Mouse (Mus musculus) c-Kit-positive CD71-negative TER-119-negative erythroid progenitor cells, embryonic 14.5 days (primary cell): ENCODE results near the gene Leng8.
A peak's percentile ranks its signal among the peaks of the same experiment; 100 is the strongest.

Source experiments
- DNase-seq: peaks from one replicate; pipeline ENCODE4 v3.0.0-alpha.2; 2013; ENCODE audit warnings: low read depth

Gene Leng8

DNA sequence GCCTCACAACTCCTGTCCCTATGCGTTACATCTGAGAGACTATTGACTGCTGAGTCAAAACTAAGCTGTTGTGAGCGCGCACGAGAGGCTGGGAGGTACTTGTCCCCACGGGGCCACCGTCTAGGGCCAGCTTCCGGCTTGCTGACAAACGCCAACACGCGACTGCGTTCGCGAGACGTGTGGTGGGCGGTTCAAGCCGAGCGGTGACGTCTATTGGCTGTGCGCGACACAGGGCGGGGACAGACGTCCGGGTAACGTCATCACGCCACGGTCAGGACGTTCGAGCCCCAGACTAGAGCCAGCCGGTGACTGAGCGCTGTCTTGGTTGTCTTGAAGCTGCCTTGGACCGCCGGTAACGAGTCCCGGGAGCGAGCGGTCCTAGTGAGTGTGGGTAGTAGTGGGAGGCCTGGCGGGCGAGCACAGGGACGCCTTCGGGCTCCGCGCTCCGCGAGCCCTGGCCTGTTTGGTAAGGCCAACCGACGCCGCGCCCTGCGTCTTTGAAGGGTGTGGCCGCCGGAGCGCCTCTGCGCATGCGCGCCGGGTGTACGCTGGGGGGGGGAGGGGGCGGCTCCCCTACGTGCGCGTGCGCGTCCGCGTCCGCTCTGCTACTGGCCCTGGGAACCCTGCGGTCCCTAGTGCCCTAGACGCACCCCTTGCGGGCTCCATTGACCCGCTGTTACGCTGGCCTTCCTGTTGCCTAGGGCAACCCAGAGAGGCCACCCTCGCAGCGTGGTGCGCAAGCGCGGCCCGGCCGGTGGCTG, at the start of gene Leng8:
Gene Leng8 (plus strand): TSS at position 269 of the 761 bp plus-strand sequence.
- peak; percentile 95 for DNase-seq

DNA sequence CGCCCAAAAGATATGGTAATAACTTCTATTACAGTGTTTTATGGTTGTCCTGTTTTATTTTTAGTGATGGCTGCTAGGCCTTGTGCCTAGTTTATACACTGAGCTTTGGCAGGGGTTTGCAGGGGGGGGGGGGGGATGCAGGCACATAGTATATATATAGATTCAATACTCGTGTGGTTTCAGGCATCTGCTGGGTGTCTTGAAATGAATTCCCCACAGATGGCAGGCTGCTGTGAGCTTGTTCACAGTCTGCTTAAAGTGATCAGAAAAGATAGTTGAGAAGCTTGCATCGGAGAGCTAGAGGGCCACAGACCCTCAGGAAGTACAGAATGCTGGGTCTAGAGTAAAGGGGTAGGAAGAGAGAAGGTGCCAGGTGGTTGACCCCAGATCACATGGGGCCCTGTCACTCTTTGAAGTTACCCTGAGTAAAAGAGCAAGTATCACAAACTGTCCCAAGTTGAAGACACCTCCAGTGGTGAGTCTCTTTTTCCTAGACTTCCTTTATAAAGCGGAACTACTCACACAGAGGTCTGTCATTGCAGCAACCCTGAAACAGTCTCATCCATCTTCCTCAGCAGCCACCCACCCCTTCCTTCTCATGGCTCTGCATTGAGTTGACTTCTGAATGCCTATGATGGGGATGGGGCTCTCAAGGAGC, 49.5 kb upstream of the Leng8 start:
- no peak for DNase-seq

DNA sequence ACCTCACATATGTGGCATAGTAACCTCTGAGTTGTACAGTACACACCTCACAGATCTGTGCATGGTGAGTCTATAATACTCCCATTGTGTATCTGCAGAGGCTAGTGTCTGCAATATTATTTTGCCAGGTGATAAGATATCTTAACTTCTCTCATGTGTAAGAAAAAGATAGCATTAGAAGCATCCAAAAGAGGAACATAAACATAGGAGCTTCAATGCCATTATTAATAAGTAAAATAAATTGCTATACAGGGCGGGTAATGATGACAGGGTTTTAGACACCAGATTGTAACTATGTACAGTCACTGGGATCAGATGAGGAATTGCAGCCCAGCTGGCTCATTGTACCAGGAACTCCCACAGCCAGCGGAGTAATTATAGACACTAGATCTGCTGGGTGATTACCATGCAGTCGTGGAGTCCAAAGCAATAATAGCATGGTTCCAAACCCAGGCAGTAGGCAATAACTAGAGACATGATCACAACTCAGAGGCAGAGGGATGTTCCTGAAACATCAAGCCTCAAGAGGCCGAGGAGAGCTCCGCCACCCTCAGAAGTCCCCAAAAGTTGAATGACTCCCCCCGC, 48.9 kb upstream of the Leng8 start:
- DNase-seq: no peak

DNA sequence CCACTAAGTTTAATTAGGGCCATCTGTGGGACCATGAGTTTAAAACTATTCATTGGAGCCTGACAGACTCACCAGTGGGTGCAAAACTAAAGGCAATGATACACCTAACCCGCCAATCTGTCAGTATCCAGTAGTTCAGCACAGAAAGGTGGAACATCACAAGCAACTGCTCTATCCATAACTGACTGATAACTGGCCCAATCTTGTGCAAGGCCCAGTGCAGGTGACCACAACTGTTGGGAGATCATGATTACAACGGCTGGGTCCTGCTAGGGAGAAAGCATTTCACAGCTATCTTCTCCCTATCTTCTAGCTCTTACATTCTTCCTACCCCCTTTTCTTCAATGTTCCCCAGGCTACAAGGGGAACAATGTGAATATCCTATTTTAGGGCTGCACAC, 48.2 kb upstream of the Leng8 start:
- DNase-seq: no peak

DNA sequence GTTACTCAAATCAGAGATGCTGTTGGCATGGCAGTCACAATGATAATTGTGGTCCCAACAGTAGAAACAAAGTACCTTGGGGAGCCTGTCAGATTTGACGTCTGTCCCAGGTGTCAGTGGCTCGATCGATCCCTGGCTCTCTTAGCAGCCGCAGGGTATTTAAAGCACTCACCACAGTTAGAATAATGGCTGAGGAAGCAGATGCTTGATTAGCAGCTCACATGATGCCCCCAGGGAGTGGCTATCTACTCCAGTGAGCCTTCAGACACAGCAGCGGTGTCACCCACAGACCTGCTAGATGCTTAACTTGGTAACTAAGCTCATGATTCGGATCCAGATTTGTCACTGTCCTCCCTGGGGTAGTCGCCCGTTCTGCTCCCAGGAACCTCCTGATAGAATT, 45.7 kb upstream of the Leng8 start:
- no peak for DNase-seq

DNA sequence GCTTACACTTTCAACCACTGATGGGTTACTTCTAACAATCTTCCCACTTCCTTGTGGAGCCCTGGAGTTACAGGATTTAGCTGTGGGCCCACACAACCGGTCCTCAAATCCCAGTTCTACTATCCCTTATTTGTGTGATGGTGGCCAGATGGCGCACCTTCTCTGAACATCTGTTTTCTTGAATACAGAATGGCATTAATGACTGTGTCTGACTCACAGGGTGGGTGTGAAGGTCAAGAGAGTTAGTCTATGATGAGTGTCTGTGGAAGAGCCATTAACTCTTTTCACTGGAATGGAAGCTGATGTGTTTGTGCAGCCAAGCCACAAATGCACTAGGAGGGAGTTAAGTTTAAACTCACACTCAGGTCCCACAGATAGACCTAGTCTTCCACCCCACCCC, 38.5 kb upstream of the Leng8 start:
- DNase-seq: no peak

DNA sequence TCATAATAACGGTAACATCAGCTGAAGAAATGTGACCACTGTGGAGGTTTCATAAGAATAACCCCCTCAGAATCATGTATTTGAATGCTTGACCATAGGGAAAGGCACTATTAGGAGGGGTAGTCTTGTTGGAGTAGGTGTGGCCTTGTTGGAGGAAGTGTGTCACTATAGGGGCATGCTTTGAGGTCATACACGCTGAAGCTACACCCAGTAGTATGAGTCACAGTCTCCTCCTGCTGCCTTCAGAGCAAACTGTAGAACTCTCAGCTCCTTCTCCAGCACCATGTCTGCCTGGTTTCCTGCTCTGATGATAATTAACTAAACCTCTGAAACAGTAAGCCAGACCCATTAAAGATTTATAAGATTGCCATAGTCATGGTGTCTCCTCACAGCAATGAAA, 38.0 kb upstream of the Leng8 start:
- DNase-seq: no peak

DNA sequence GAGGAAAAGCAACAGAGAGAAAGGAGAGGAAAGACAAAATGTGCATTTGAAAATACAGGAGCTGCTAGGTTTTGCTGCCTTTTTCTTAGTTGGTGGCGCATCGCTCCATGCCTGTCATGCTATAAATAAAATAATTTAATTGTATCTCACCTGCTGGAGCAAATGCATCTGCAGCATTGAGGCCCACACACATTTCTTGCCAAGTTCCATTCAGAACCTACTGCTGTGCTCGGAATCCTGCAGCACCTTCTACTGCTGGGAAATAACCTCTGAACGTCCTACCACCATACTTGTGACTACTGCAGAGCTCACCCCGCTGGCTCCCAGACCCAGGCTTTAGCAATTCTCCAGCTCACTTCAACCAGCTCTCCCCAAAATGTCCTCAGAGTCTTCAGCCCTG, 35.7 kb upstream of the Leng8 start:
- DNase-seq: no peak

DNA sequence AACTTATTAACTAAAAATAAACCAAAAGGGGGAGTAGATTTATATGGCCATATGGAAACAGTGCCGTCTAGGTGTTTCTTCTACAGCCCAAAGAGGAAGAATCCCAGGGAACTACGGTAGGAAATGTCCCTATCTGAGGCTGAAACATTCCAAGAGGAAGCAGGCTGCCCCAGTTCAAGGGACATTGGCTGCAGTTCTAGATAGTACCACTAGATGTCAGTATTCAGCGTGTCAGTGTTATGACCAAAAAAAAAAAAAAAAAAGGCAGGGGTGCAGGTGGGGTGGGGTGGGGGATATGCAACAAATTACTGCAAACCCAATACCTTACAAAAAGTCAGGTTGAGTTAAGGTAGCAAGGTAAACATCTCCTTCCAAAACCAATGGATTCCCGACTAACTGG, 33.4 kb upstream of the Leng8 start:
- no peak for DNase-seq

DNA sequence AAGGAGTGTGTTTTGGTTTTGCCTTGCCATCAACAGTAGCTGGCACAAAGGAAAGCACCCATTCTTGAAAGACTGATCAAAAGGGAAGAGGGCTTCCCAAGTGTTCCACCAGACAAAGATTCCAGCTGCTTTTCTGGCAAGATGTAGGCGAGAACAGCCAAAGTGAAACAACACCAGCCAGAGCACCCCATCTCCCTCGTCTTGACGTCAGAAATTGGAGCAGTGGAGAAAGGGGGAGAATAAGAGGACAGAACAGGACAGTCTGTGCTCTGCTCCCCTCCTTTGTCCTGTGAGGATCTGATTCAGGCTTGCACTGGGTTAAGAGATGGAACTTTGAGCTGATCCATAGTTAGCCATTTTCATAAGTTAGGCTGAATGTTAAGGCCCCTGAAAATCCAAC, 25.1 kb upstream of the Leng8 start:
- no peak for DNase-seq

DNA sequence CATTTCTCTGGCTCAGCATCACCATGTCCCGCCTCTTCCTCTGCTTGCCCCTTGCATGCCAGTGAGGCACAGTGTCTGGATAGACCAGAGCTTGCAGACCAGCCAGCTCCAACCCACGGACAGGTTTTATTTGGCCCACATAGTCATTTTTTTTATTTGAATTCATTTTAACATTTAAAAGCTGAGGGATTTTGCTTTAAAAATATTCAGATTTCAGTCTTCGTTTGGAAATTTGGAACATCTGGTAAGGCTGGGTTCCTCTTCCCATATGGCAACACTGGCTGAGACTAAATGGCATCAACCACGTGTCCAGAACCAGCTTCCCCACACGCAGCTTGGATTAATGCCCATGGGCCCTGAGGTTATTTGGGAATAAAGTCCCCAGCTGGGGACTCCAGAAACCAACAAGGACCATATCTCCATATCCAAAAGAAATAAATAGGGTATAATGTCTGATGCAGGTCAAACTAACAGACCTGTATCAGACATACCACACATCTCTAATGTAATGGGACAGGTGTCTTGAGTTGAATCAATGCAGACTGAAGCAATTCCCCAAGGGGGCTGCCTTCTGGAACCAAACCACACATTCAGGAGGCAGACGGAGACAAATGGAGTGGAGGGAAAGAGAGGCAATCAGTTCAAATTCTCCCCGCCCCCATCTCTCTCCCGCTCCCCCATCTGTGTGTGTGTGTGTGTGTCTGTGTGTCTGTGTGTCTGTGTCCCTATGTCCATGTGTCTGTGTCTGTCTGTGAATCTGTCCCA, 19.6 kb upstream of the Leng8 start:
- no peak for DNase-seq

DNA sequence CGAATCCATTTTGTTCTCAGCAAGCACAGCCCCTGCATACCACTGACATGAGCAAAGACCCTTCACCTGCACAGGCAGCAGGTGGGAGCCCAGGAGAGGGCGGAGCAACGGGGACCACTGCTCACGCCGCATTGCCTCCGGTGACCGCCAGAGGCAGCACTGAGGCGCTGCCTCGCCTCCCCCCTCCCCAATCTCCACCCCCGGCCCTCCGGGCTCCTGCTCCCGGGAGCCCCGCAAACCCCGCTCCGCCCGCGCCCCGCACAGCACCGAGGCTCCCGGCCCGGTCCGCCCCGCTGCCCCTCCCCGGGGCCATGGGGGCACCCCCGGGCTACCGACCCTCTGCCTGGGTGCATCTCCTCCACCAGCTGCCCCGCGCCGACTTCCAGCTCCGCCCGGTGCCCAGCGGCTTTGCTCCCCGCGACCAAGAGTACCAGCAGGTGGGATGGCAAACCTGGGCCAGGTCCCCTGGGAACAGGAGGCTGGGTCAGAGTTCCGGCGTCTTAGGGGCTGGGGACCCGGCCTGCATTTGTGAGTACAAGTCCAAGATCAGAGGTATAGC, 17.4 kb upstream of the Leng8 start, which contains the start of gene Ttyh1:
Gene Ttyh1 (plus strand): TSS at position 65 of the 559 bp plus-strand sequence.
- DNase-seq: no peak

DNA sequence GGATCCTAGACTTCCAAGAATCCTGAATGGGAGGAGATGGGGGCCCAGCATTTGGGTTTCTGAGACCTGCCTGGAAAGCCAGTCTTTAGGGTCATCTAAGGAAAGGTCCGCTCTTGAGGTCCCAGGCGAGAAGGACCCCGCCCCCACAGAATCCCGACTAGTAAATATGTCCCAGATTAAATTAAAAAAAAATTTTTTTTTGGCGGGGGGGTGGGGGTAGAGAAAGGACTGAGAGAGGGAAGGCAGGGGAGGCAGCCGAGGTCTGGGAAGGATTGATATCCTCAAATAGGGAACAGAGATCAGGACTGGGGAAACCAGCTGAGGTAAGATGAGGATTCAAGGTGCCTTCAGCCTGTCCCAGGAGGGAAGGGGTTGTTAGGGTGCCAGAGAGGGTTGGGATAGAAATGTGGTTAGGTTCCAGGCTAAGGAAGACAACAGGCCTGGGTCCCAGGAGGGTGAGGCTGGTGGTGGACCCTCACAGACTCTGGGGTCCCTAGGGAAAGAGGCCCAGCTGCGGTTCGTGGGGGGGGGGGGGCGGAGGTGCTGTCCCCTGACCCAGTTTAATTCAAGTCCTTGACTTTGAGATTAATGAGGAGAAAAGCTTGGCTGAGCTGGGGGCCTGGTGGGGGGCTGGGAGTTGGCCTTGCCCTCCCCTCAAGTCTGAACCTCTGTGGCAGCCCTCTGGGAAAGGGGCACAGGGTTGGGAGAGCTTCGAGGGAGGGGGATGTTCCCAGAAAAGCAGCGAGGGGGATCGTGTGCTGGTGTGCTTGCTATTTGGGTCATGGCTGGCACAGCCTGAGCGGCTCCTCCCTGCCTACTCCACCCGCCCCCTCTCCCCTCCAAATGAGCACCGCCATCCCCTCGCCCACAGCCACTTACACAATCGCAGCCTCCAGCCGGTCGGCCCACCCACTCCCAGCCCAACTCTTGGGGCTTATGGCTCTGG, 16.6 kb upstream of the Leng8 start:
- no peak for DNase-seq

DNA sequence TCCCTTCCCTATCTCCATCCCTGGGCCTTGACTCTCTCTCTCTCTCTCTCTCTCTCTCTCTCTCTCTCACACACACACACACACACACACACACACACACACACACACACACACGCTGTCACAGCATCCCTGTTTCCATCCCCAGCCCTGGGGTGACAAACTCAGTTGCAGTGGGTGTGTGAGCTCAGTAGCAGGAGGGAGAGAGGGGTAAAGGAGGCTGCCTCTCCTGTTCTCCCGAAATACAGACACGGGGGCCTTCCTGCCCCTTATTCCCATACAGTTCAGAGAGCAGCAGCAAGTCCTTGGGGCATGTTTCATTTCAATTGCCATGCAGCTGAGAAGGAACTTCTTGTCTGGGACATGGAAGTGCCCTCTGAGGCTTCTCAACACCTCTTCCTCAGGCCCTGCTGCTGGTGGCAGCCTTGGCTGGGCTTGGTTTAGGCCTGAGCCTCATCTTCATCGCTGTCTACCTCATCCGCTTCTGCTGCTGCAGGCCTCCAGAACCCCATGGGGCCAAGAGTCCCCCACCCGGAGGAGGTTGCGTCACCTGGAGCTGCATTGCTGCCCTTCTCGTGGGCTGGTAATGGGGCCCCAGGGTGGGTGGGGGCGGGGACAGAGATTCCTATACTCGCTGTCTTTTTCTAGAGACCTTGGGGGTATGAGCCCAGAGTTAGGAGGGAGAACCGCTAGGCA, 14.6 kb upstream of the Leng8 start:
- DNase-seq: no peak

DNA sequence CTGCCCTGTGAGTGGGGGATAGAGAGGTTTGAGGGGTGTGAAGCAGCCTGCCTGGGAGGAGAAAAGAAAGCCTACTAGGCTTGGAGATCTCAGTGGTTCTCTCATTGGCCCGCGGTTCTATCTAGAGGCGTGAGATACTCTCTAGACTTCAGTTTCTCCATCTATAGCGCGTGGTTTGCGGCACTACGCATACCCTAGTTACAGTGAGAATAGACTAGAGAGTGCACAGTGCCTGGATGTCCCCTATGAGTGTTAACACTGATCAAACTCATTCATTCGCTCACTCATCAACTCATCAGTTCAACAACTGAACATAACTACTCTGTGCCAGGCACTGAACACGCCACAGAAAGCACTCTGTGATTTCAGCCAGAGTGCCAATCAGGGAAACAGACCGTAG, 14.1 kb upstream of the Leng8 start:
- DNase-seq: no peak

DNA sequence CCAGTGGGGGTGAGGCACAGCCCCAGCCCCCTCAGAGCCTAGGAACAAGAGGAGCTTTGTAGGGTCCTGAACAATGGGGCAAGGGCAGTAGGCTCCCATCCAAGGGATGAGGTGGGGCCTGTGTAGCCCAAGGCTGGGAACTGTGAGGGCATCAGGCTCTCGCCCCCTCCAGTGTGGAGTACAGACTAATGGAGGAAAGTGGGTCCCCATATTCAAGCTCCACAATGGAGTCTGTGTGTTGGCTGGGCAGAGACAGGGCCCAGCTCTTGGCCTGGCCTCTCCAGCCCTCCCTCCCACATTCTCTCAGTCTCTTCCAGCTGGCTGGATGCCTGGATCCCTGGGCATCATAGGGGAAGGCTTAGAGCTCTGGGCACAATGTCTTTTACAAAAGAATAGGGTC, 13.1 kb upstream of the Leng8 start:
- DNase-seq: no peak

DNA sequence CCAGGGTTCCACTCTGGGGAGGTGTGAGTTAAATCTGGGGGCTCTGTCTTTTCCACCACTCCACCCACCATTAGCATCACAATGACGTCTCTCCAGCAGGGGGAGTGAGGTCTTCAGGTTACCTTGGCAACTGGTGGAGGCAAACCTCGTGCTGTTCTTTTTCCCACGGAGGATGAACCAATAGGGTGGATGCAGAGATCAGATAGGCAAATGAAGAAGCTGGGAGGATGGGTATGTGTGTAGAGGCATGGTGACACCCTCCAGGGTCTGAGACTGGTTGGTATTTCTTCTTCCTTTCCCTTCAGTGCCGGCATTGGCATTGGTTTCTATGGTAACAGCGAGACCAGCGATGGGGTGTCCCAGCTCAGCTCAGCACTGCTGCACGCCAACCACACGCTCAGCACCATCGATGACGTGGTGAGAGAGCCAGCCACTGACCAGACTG, 12.5 kb upstream of the Leng8 start:
- DNase-seq: peak; percentile 44

DNA sequence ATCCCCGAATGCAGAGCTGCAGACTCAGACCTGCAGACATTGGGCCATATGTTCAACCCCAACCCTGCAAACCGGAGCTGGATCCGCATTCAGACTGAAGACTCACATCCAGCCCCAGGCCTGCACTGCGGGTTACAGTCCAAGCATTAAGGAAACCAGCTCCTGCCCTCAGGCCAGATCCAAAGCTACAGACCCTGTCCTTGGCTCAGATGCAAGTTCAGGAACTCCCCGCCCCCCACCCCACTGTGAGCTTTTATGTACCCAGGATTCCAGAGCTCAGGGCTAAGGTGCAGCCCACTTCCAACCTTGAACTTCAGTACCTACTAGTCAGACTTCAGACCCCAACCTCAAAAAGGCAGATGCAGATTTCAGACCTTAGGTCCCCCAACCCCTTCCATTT, 12.0 kb upstream of the Leng8 start:
- DNase-seq: no peak

DNA sequence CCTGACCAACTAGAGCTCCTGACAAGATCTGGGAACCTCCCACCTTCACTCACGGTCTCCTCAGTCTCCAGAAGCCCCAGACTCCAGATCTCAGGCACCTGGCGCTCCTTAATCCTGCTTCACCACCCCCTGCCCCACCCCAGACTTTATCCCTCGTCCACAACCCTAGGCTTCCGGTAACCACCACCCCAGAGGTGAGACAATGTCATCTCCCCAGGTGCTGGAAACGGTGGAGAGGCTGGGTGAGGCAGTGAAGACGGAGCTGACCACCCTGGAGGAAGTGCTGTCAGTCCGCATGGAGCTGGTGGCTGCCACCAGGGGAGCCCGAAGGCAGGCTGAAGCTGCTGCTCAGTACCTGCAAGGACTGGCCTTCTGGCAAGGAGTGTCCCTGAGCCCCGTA, 11.5 kb upstream of the Leng8 start:
- DNase-seq: no peak

DNA sequence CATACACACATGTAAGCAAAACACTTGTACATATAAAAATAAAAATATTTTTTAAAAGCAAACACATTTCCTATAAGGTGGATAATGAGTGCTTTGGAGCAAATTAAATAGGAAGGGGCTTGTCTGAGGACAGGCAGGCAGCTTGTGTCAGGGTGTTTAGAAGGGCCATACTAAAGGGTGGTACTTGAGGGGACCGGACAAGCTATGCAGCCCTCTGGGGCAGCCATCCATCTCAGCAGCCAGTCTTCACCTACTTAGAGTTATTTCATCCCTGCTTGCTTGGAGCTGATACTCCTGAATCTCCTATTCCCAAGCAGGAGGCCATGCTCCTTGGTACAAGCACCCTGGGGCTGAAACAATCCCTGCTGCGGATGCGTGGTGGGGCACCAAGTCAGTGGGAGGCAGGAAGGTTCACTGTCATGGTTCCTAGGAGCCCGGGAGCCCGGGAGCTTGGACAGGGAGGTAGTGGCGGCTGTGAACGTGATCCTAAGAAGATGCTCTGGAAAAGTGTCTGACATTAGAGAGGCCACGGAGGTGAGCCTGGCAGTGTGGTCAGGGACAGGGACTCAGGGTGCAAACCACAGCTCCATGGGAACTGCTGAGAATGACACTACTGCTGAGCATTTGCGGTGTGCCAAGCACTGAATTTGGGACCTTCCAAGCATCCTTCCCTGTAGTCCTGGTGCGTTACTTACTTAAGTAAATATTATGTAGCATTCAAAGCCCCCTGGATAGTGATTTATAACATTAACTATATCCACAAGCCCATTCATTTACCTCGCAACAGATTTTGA, 9.7 kb upstream of the Leng8 start:
- no peak for DNase-seq
